Mouse (Mus musculus): ENCODE data around the gene Glis3. TPM values are rescaled to one million over a fixed set of nuclear protein-coding genes. Genes with fewer than 3 reads are reported as not detected.

Glis3 gene
- polyA plus RNA-seq, 1 experiment from 2014 or later = 3.4 TPM

DNA sequence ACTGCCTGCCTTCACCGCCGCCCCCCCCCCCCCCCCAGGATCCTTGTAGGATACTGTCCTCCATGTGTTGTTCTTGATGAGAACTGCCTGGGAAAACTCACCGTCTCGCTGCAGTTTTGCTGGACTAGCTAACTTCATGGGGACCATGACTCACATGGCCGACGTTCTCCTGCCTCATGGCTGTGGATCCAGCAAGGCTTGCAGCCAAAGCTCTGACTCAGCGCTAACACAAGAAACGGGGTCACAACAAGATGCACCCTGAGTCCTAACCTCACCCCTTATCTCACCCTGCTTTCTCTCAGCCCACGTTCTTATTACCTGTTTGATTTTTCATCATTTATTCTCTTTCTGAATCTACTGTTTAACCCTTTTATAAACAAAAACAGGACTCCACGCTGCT, 56.2 kb downstream of the Glis3 start:
- H3K27me3 ChIP-seq (ENCODE audit: control insufficient read depth, insufficient read depth, low read length) = no peaks in the 10 kb centered on the region
- ATAC-seq (replicated peaks; ENCODE audit: low FRiP score) (no peak), DNase-seq (ENCODE audit: low spot score) (no peak)
- WGBS = 88% methylated on average over 10 of the region's 10 CpGs
- no peaks in the 10 kb centered on the region for H3K4me1 ChIP-seq (replicated peaks; ENCODE audit: control insufficient read depth, insufficient read depth, low read length)
- no peak overlapping the region for H3K9ac ChIP-seq (ENCODE audit: low read length)
- no peak overlapping the region for H3K27ac ChIP-seq (ENCODE audit: low read depth, low read length)
- no peaks in the 10 kb centered on the region for H3K36me3 ChIP-seq (ENCODE audit: control insufficient read depth, insufficient read depth, low read length)
- no peak overlapping the region for H3K4me2 ChIP-seq (ENCODE audit: low read depth, low read length, severe bottlenecking)
- H3K9me3 ChIP-seq (ENCODE audit: control insufficient read depth, low read length) = no peaks in the 10 kb centered on the region
- H3K4me3 ChIP-seq (ENCODE audit: low read depth, low read length) = no peak overlapping the region

DNA sequence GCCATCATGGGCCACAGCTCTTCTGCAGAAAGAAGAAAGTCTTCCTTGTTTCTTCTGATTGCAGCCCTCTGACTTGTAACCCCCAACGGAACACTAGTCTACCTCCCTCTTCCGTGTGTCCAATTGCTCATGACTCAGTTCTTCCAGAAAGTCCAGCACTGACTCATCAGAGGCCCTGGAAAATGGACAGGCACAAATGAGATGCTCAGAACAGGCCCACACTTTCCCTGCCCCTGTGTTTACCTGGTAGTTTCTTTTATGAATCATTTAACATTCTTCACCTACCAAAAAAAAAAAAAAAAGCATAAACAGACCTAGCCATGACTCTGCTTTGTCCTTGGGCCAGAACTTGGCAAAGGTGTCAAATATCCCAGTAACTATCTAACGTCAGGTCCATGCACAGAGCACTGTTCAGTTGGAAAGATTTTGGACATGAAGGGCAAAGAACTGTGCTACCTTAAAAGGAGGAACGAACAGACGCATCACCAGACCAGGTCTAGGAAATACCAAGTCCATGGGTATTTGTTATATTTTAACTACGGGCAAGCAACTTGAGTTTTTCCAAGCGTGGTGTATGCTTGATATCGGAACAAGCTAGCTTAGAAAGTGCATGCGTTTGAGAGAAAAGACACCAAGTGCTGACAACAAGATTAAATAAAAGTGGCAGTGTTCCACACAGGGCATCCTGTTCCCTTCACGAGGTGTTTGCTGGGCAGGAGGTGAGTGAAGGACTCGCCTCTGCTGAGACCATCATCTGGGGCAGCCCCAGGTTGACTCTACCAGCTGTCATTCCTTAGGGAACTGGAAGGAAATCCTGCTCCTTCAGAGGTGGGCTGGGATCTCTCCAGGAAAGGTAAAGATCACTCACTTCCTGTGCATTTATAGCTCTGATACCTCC, 58.0 kb downstream of the Glis3 start:
- no peak for DNase-seq (ENCODE audit: low spot score)
- Histone ChIP-seq H3K9me3 (ENCODE audit: control insufficient read depth, low read length) (no peaks in the 10 kb centered on the region), H3K4me3 (ENCODE audit: low read depth, low read length) (no peak overlapping the region), H3K9ac (ENCODE audit: low read length) (no peak overlapping the region), H3K4me1 (replicated peaks; ENCODE audit: control insufficient read depth, insufficient read depth, low read length) (no peaks in the 10 kb centered on the region; the same call in 1 of the 2 replicates), H3K36me3 (ENCODE audit: control insufficient read depth, insufficient read depth, low read length) (no peaks in the 10 kb centered on the region), H3K27me3 (ENCODE audit: control insufficient read depth, insufficient read depth, low read length) (no peaks in the 10 kb centered on the region), H3K4me2 (ENCODE audit: low read depth, low read length, severe bottlenecking) (no peak overlapping the region), H3K27ac (ENCODE audit: low read depth, low read length) (no peak overlapping the region)
- 89% methylated on average over 11 of the region's 11 CpGs for WGBS
- ATAC-seq (replicated peaks; ENCODE audit: low FRiP score) = no peak

DNA sequence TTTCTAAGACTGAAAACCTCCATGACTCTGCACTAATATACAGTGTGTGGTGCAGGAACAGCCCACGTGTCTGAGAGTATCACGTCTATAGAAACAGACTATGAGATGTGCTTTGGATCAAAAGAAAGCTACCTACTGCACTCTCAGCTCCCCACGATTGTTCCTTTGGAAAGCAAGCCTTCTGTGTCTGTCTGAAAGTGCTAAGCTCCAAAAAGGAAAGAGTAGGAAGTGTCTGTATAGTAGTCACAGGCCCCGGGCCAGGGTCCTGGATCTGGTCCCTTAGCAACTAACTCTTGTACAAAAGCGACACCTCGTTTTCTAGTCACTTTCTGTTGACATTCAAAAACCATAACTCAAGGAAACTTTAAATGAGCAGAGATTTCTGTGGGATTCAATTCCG, 62.1 kb downstream of the Glis3 start:
- H3K4me2 ChIP-seq (ENCODE audit: low read depth, low read length, severe bottlenecking) = no peak overlapping the region
- no peaks in the 10 kb centered on the region for H3K27me3 ChIP-seq (ENCODE audit: control insufficient read depth, insufficient read depth, low read length)
- no peaks in the 10 kb centered on the region; the same call in 1 of the 2 replicates for H3K4me1 ChIP-seq (replicated peaks; ENCODE audit: control insufficient read depth, insufficient read depth, low read length)
- no peak overlapping the region for H3K4me3 ChIP-seq (ENCODE audit: low read depth, low read length)
- no peaks in the 10 kb centered on the region for H3K36me3 ChIP-seq (ENCODE audit: control insufficient read depth, insufficient read depth, low read length)
- no peak overlapping the region for H3K9ac ChIP-seq (ENCODE audit: low read length)
- no peak overlapping the region for H3K27ac ChIP-seq (ENCODE audit: low read depth, low read length)
- 87% methylated on average over 7 of the region's 7 CpGs for WGBS
- no peak for DNase-seq (ENCODE audit: low spot score)
- H3K9me3 ChIP-seq (ENCODE audit: control insufficient read depth, low read length) = no peaks in the 10 kb centered on the region
- no peak for ATAC-seq (replicated peaks; ENCODE audit: low FRiP score)

DNA sequence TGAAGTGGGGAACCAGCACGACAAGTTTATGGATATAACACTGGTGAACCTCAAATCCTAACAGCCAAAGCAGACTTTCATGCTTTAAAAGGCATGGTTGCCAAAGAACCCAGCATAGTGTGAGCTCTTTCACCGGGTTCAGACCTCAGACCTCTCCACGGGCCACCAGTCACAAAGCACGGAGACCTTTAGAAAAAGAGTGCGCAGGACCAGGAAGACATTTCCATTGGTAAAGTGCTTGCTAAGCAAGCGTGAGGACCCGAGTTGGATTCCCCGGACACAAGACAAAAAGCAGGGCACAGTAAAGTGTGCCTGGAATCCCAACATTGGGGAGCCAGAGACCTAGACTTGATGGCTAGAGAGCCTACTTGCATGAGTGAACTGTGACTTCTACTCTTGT, 62.7 kb downstream of the Glis3 start:
- ATAC-seq (replicated peaks; ENCODE audit: low FRiP score) (no peak), DNase-seq (ENCODE audit: low spot score) (no peak)
- H3K4me2 ChIP-seq (ENCODE audit: low read depth, low read length, severe bottlenecking) = no peak overlapping the region
- no peaks in the 10 kb centered on the region for H3K9me3 ChIP-seq (ENCODE audit: control insufficient read depth, low read length)
- H3K4me3 ChIP-seq (ENCODE audit: low read depth, low read length) = no peak overlapping the region
- H3K36me3 ChIP-seq (ENCODE audit: control insufficient read depth, insufficient read depth, low read length) = no peaks in the 10 kb centered on the region
- 60% methylated on average over 8 of the region's 8 CpGs for WGBS
- no peak overlapping the region for H3K27ac ChIP-seq (ENCODE audit: low read depth, low read length)
- H3K27me3 ChIP-seq (ENCODE audit: control insufficient read depth, insufficient read depth, low read length) = no peaks in the 10 kb centered on the region
- H3K4me1 ChIP-seq (replicated peaks; ENCODE audit: control insufficient read depth, insufficient read depth, low read length) = no peaks in the 10 kb centered on the region; the same call in 1 of the 2 replicates
- H3K9ac ChIP-seq (ENCODE audit: low read length) = no peak overlapping the region

DNA sequence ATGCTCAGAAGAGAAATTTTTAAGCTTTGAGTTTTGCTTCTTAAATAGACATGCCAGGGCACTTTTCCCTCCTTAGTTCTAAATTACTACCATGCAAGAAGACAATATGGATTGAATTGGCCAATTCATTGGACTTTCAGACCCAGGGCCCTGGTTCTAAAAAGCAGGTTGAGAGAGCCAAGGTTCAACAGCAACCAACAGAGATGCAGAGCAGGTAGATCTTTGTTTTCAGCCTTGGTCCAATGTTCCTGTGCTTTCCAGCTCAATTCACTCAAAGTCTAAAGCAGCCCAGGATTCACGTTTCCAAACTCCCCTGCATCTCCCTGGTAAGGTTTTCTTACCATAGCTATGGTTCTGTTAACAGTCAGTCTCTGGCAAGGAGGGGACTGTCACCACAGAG, 63.4 kb downstream of the Glis3 start:
- no peak overlapping the region for H3K9ac ChIP-seq (ENCODE audit: low read length)
- DNase-seq (ENCODE audit: low spot score) (no peak), ATAC-seq (replicated peaks; ENCODE audit: low FRiP score) (no peak)
- H3K4me1 ChIP-seq (replicated peaks; ENCODE audit: control insufficient read depth, insufficient read depth, low read length) = no peaks in the 10 kb centered on the region; the same call in 1 of the 2 replicates
- H3K36me3 ChIP-seq (ENCODE audit: control insufficient read depth, insufficient read depth, low read length) = no peaks in the 10 kb centered on the region
- no peak overlapping the region for H3K27ac ChIP-seq (ENCODE audit: low read depth, low read length)
- H3K27me3 ChIP-seq (ENCODE audit: control insufficient read depth, insufficient read depth, low read length) = no peaks in the 10 kb centered on the region
- no peak overlapping the region for H3K4me3 ChIP-seq (ENCODE audit: low read depth, low read length)
- H3K9me3 ChIP-seq (ENCODE audit: control insufficient read depth, low read length) = no peaks in the 10 kb centered on the region
- 54% methylated on average over 1 of the region's 1 CpGs for WGBS
- no peak overlapping the region for H3K4me2 ChIP-seq (ENCODE audit: low read depth, low read length, severe bottlenecking)

DNA sequence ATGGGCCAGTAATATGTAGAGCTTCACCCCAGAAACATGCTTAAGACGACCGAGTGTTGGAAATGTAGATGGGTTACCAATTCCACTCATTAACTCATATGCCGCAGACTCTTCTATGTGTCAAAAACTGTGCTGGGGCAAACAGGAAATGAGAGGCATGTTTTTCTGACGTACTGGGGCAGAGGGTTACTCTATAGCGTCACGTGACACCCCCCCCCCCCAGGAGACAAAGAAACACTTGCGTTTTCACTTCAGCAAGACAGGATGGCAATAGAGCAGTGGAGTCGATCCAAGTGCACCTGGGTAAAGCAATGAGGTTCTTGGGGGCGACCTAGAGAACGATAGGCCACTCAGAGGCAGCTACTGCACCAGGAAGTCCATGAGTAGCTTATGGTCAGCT, 67.6 kb downstream of the Glis3 start:
- no peak overlapping the region for H3K4me2 ChIP-seq (ENCODE audit: low read depth, low read length, severe bottlenecking)
- H3K9ac ChIP-seq (ENCODE audit: low read length) = no peak overlapping the region
- H3K27ac ChIP-seq (ENCODE audit: low read depth, low read length) = no peak overlapping the region
- no peaks in the 10 kb centered on the region for H3K36me3 ChIP-seq (ENCODE audit: control insufficient read depth, insufficient read depth, low read length)
- ATAC-seq (replicated peaks; ENCODE audit: low FRiP score) = no peak
- no peak overlapping the region for H3K4me3 ChIP-seq (ENCODE audit: low read depth, low read length)
- 87% methylated on average over 10 of the region's 10 CpGs for WGBS
- no peaks in the 10 kb centered on the region; the same call in 1 of the 2 replicates for H3K4me1 ChIP-seq (replicated peaks; ENCODE audit: control insufficient read depth, insufficient read depth, low read length)
- no peak for DNase-seq (ENCODE audit: low spot score)
- no peaks in the 10 kb centered on the region for H3K27me3 ChIP-seq (ENCODE audit: control insufficient read depth, insufficient read depth, low read length)
- H3K9me3 ChIP-seq (ENCODE audit: control insufficient read depth, low read length) = no peaks in the 10 kb centered on the region

DNA sequence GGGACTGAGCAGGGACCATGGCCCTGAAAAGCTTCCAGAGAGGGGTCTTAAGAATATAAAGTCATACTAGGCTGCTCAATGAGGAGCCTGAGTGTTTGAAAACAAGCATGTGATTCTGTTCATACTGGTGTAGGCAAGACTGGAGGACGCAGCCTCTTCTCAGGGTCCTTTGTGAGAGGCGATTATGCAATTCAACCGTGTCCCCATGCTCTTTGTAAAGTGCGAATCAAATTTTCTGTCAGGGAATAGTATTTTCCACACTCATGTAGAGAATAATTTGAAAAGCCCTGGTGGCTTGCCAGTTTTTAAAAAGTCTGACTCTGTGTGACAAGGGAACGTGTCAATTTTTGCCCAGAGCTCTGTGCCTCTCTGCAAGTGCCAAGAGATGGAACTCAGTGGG, 71.1 kb downstream of the Glis3 start:
- no peaks in the 10 kb centered on the region for H3K4me1 ChIP-seq (replicated peaks; ENCODE audit: control insufficient read depth, insufficient read depth, low read length)
- ATAC-seq (replicated peaks; ENCODE audit: low FRiP score) (no peak), DNase-seq (ENCODE audit: low spot score) (no peak)
- 67% methylated on average over 5 of the region's 5 CpGs for WGBS
- H3K9ac ChIP-seq (ENCODE audit: low read length) = no peak overlapping the region
- no peaks in the 10 kb centered on the region for H3K36me3 ChIP-seq (ENCODE audit: control insufficient read depth, insufficient read depth, low read length)
- no peak overlapping the region for H3K27ac ChIP-seq (ENCODE audit: low read depth, low read length)
- H3K4me2 ChIP-seq (ENCODE audit: low read depth, low read length, severe bottlenecking) = no peak overlapping the region
- H3K9me3 ChIP-seq (ENCODE audit: control insufficient read depth, low read length) = no peaks in the 10 kb centered on the region
- H3K4me3 ChIP-seq (ENCODE audit: low read depth, low read length) = no peak overlapping the region
- no peaks in the 10 kb centered on the region for H3K27me3 ChIP-seq (ENCODE audit: control insufficient read depth, insufficient read depth, low read length)

DNA sequence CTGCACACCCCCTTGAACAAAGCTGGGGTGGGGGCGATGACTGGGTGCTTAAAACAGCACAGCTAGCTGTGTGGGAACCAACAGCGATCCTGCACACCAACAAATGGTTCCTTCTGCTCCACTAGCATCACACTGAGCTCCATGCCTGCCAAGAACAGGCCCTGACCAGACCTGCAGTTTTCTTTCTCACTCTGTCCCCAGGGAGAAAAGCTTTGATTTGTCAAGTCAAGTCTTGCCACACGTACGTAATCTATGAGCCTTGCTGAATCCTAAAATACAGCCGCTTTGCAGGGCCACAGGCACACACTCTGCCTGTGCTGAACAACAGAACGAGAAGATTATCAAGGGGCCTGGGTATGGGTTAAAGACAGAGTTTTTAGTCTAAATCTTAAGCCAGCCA, 71.6 kb downstream of the Glis3 start:
- Histone ChIP-seq H3K9me3 (ENCODE audit: control insufficient read depth, low read length) (no peaks in the 10 kb centered on the region), H3K9ac (ENCODE audit: low read length) (no peak overlapping the region), H3K36me3 (ENCODE audit: control insufficient read depth, insufficient read depth, low read length) (no peaks in the 10 kb centered on the region), H3K27me3 (ENCODE audit: control insufficient read depth, insufficient read depth, low read length) (no peaks in the 10 kb centered on the region), H3K4me3 (ENCODE audit: low read depth, low read length) (no peak overlapping the region), H3K4me1 (replicated peaks; ENCODE audit: control insufficient read depth, insufficient read depth, low read length) (no peaks in the 10 kb centered on the region), H3K4me2 (ENCODE audit: low read depth, low read length, severe bottlenecking) (no peak overlapping the region), H3K27ac (ENCODE audit: low read depth, low read length) (no peak overlapping the region)
- DNase-seq (ENCODE audit: low spot score) (no peak), ATAC-seq (replicated peaks; ENCODE audit: low FRiP score) (no peak)
- 78% methylated on average over 6 of the region's 6 CpGs for WGBS

DNA sequence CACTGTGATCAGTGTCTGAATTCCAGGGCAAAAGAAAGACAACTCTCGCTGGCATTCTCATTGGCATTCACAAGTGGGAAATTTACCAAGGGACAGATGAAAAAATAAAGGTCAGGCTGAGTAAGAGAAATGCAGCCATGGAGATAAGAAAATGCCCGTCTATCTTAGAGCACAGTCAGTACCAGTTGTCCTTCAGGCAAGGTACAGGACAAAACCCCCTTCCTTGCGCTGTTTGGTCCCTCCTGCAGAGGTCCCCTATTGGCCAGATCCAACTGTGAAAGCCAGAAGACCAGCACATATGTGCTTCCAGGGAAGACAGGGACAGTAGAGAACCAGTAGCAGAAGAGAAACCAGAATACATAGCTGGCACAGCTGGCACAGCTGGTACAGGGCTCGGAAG, 79.0 kb downstream of the Glis3 start:
- DNase-seq (ENCODE audit: low spot score) (no peak), ATAC-seq (replicated peaks; ENCODE audit: low FRiP score) (no peak)
- 85% methylated on average over 4 of the region's 4 CpGs for WGBS
- no peak overlapping the region for H3K4me3 ChIP-seq (ENCODE audit: low read depth, low read length)
- no peaks in the 10 kb centered on the region for H3K4me1 ChIP-seq (replicated peaks; ENCODE audit: control insufficient read depth, insufficient read depth, low read length)
- no peaks in the 10 kb centered on the region for H3K9me3 ChIP-seq (ENCODE audit: control insufficient read depth, low read length)
- no peaks in the 10 kb centered on the region for H3K27me3 ChIP-seq (ENCODE audit: control insufficient read depth, insufficient read depth, low read length)
- H3K4me2 ChIP-seq (ENCODE audit: low read depth, low read length, severe bottlenecking) = no peak overlapping the region
- H3K9ac ChIP-seq (ENCODE audit: low read length) = no peak overlapping the region
- no peaks in the 10 kb centered on the region for H3K36me3 ChIP-seq (ENCODE audit: control insufficient read depth, insufficient read depth, low read length)
- H3K27ac ChIP-seq (ENCODE audit: low read depth, low read length) = no peak overlapping the region

All from forebrain, embryonic 11.5 days (tissue).